Mouse (Mus musculus) E14TG2a.4 (cell line): ENCODE measurements around the gene Rimbp2.

Experiments
- H3K27me3 ChIP-seq: 2 replicates; pipeline ENCODE4 v1.6.1; 2014; ENCODE audit warnings: low read length, control low read depth; ENCODE audit not compliant: insufficient read depth
- H3K36me3 ChIP-seq: 2 replicates; pipeline ENCODE4 v1.6.1; 2014; ENCODE audit warnings: low read length, control low read depth; ENCODE audit not compliant: insufficient read depth
- H3K4me1 ChIP-seq: replicated peaks from 2 replicates; pipeline ENCODE4 v1.6.1; 2014; ENCODE audit warnings: low read depth, low read length, control low read depth
- H3K4me3 ChIP-seq: replicated peaks from 2 replicates; pipeline ENCODE4 v1.5.1; 2014; ENCODE audit warnings: mild to moderate bottlenecking, low read length
- H3K9me3 ChIP-seq: 2 replicates; pipeline ENCODE4 v1.6.1; 2014; ENCODE audit warnings: low read length, control low read depth
- CTCF ChIP-seq: conservative IDR thresholded peaks from 2 replicates; pipeline ENCODE4 v1.5.1; 2014; ENCODE audit warnings: low read length
- NANOG ChIP-seq: IDR thresholded peaks from 2 replicates; pipeline ENCODE4 v1.6.1; 2014; ENCODE audit warnings: borderline replicate concordance, low read length, mixed read lengths
- POU5F1 ChIP-seq: IDR thresholded peaks from 2 replicates; pipeline ENCODE4 v1.6.1; 2014; ENCODE audit warnings: low read length, borderline replicate concordance

Rimbp2 gene

DNA sequence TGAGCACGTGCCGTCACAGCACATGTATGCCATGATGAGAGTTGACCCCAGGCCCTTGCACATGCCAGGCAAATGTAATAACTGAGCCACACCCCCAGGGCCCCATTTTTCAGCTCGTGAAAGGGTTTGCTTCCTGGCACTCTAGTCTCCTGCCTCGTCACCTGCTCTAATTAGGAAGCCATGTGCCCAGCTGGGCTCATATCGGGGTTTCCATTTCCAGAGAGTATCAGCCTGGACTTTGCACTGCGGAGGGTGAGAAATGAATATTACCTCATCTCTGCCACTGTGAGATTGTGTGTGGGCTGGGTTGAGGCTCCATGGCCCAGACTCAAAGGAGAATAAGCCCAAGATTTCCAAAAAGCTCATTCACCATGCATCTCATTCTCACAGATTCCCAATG, 138.2 kb downstream of the Rimbp2 start:
- H3K4me1 ChIP-seq: peaks cover 20% of the 10 kb centered on the region
- no peaks in the 10 kb centered on the region for H3K36me3 ChIP-seq
- TF ChIP-seq POU5F1 (no peak), CTCF (no peak), NANOG (no peak)
- H3K4me3 ChIP-seq: no peak overlapping the region
- no peaks in the 10 kb centered on the region for H3K9me3 ChIP-seq
- peaks cover 34% of the 10 kb centered on the region for H3K27me3 ChIP-seq

DNA sequence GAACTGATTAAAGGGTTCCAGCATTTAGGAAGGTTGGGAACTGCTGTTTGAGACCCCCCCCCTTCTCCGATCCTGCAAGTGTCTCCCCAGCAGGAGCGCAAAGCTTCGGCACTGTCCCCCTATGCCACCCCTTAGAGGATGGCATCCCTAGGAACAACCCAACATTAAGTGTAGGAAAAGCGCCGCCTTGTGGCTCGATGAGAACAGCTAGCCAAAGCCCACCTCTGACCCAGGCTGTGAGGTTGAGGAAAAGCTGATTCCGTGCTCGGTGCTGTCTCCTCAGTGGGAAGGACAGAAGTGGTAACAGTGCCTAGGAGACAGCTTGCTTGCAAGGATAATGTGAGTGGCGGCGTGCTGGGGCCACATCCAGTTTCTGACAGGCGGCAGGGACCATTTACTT, 140.2 kb downstream of the Rimbp2 start:
- Histone ChIP-seq H3K36me3 (no peaks in the 10 kb centered on the region), H3K4me1 (peaks cover 25% of the 10 kb centered on the region), H3K27me3 (peaks cover 31% of the 10 kb centered on the region), H3K9me3 (no peaks in the 10 kb centered on the region), H3K4me3 (no peak overlapping the region; the same call in 1 of the 2 replicates)
- TF ChIP-seq POU5F1 (no peak), NANOG (no peak), CTCF (peak; percentile 72)

DNA sequence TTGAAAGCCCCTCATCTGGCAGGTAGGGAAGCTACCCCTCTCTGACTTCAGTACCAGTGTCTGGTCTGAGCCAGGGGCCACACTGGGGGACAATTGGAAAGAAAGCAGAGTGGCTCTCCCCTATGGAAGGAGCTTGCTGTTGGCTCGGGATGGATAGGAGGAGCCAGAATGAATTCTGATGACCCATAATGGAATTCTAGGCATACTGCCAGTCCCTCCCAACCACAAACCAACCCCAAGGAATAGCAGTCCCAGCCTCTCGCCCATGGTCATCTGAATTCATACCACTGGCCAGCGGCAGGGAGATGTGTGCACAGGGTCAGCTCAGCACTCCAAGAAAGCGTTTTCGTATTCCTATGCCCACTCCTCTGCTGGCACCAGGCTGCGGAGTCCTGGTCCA, 141.9 kb downstream of the Rimbp2 start:
- Histone ChIP-seq H3K27me3 (peaks cover 45% of the 10 kb centered on the region), H3K9me3 (no peaks in the 10 kb centered on the region), H3K36me3 (no peaks in the 10 kb centered on the region), H3K4me3 (no peak overlapping the region), H3K4me1 (peaks cover 25% of the 10 kb centered on the region)
- TF ChIP-seq POU5F1: no peak
- no peak for TF ChIP-seq CTCF
- TF ChIP-seq NANOG: no peak

DNA sequence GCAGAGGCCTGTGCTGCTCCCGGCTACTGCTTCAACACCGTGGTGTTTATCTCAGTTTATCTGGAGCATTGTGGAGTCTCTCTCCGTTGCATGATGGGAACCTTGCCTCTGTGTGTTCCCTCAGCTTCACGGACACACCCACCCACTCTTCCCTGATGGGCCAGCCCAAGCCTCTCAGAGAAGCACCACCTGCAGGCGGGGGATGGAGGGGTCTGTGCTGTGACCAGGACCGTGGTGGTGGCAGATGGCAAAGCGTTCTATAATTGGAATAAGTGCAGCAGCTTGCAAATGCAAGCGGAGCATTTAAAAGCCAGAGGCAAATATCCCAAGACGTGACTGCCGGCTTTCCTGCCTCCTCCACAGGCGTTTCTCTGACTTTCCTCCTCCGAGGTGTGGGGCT, 143.3 kb downstream of the Rimbp2 start:
- peaks cover 2% of the 10 kb centered on the region; the same call in 1 of the 2 replicates for H3K9me3 ChIP-seq

DNA sequence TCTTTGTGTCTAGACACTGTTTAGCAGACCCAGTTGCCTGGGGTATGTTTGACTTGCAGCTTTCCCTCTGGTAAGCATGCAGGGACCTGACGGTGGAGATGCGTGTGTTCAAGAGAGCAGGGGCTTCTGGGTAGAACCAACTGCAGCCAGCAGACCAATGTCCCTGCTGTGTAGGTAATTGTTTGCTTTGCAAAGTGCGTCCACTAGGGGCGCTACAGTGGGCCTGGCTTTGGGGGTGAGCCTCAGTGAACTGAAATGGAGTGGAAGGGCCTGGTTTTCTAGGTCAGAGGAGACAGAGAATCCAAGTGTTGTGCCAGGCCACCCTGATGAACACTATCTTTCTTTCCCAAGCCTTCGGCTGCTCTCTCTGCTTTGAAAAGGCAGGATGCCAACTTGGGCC, 143.9 kb downstream of the Rimbp2 start:
- peaks cover 3% of the 10 kb centered on the region; the same call in 1 of the 2 replicates for H3K9me3 ChIP-seq
- H3K27me3 ChIP-seq: peaks cover 50% of the 10 kb centered on the region
- no peak overlapping the region for H3K4me3 ChIP-seq
- TF ChIP-seq POU5F1 (no peak), CTCF (peak; percentile 87), NANOG (no peak)
- H3K36me3 ChIP-seq: no peaks in the 10 kb centered on the region
- H3K4me1 ChIP-seq: peaks cover 25% of the 10 kb centered on the region

More for the DNA sequence above, 143.3 kb downstream of the Rimbp2 start:
- Histone ChIP-seq H3K36me3 (no peaks in the 10 kb centered on the region), H3K27me3 (peaks cover 52% of the 10 kb centered on the region), H3K4me3 (no peak overlapping the region), H3K4me1 (peaks cover 25% of the 10 kb centered on the region)
- TF ChIP-seq NANOG (no peak), CTCF (no peak), POU5F1 (no peak)

DNA sequence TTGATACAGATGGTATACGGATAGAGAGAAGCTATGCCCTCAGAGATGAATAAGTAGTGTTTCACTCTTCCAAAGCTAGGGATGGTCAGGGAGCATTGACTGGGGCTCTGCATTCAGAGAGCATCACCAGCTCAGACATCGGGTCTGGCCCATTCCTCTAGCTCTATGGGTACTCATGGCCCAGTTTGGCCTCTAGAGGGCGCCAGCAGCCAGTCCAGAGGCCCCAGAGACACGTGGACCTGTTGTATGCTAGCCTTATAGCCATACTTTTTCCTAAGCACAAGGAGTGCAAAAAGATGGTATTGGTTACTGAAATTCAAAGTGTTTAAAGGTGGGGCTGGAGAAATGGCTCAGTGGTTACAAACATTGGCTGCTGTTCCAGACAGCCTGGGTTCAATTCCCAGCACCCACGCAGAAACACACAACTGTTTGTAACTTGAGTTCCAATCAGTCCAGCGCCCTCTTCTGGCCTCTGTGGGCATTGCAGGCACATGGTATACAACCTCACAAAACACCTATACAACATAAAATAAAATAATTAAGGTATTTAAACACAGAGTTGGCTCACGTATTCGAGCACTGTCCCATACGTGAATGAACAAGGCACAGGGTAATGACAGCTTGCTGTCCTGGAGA, 144.6 kb downstream of the Rimbp2 start:
- H3K4me3 ChIP-seq: no peak overlapping the region
- TF ChIP-seq POU5F1 (no peak), CTCF (peak; percentile 64)
- peaks cover 22% of the 10 kb centered on the region for H3K4me1 ChIP-seq
- H3K36me3 ChIP-seq: no peaks in the 10 kb centered on the region
- peaks cover 42% of the 10 kb centered on the region for H3K27me3 ChIP-seq
- H3K9me3 ChIP-seq: peaks cover 3% of the 10 kb centered on the region; the same call in 1 of the 2 replicates

DNA sequence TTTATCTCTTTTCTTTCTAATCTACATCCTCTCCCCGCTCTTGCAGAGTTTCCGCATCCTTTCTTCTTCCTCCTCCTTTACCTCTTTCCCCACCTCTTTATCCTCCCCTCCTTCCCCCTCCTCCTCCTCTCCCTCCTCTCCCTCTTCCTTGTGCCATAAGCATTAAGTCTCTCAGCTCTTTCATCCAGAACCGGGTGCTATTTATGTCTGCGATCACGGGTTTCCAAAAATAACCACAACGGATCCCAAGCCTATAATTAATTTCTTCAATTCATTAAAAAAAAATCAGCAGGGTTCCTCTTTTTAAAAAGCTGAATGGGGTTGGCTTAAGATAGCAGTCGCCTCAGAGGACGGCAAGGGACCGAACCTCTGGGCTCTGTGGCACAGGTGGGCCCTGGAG, 145.9 kb downstream of the Rimbp2 start:
- H3K9me3 ChIP-seq: peaks cover 3% of the 10 kb centered on the region; the same call in 1 of the 2 replicates
- no peak overlapping the region for H3K4me3 ChIP-seq
- peaks cover 19% of the 10 kb centered on the region for H3K4me1 ChIP-seq
- TF ChIP-seq POU5F1 (no peak), CTCF (no peak), NANOG (no peak)
- H3K36me3 ChIP-seq: no peaks in the 10 kb centered on the region
- peaks cover 36% of the 10 kb centered on the region for H3K27me3 ChIP-seq

DNA sequence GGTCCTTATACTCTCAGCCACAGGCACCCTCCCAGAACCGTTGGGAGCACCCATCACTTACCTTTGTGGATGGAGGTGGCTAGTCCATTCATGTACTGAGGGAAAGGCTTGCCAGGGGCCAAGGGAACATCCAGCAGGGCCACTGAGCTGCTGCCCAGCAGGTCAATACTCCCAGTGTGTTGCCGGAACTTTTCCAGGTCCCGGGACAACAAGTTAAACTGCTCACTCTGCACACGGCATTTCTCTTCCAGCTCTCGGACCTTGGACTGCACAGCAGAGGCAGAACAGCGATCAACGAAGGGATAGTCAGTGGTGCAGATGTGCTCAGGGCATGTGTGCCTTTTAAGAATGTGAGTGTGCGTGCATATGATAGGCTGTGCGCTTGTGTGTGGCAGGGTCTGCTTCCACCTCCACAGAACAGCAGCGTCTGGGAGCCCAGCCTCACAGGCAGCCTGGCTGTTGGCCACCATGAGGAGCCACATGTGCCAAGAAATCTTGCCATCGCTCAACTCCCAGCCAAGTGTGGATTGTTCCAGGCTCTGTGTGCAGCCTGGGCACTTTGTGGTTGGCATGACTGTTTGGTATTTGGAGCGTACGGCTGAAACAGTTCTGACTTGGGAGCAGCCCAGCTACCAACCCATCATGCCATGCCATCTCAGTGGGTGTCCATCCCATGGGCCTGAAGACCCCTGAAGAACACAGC, 146.8 kb downstream of the Rimbp2 start:
- H3K9me3 ChIP-seq: peaks cover 3% of the 10 kb centered on the region; the same call in 1 of the 2 replicates
- H3K4me1 ChIP-seq: peaks cover 19% of the 10 kb centered on the region
- TF ChIP-seq POU5F1 (no peak), CTCF (no peak), NANOG (no peak)
- no peak overlapping the region for H3K4me3 ChIP-seq
- no peaks in the 10 kb centered on the region for H3K36me3 ChIP-seq
- peaks cover 28% of the 10 kb centered on the region for H3K27me3 ChIP-seq
